Mouse (Mus musculus): Measurements from ENCODE around the gene Gbf1.

- no peak for TF ChIP-seq CTCF (IDR thresholded peaks at IDR 0.05; ENCODE audit: low read depth, low read length)
- no peak for TF ChIP-seq TAL1 (conservative IDR thresholded peaks at IDR 0.05; ENCODE audit: low read depth, low read length)
- no peak for TF ChIP-seq GATA1 (IDR thresholded peaks at IDR 0.05; ENCODE audit: borderline replicate concordance, low read length)
- TF ChIP-seq GATA2 (IDR thresholded peaks at IDR 0.05; ENCODE audit: borderline replicate concordance, low read depth, low read length), result no peak
- no peak for TF ChIP-seq POLR2AphosphoS5 (IDR thresholded peaks at IDR 0.05; ENCODE audit: insufficient replicate concordance, low read depth, low read length)
Observed at GRCm38 (mm10) chr19:46216716-46217115, 64.4 kb downstream of the Gbf1 start.

Measured in G1E (cell line).